Mouse (Mus musculus): ENCODE results near the gene Gm38655.
A peak's percentile ranks its signal among the peaks of the same experiment; 100 is the strongest.
"Not testable (repeated sequence)": the region's sequence is repeated elsewhere in the genome, so short reads cannot be mapped to it uniquely, and the experiment has no call there.

Gene Gm38655

GRCm38 (mm10) chr17:25169706-25170105 is 5.6 kb downstream of the Gm38655 start:
- no peak for DNase-seq (ENCODE audit: low read depth, low spot score)

- no peak for DNase-seq (ENCODE audit: low read depth, low spot score)
Measured at GRCm38 (mm10) chr17:25165970-25166671, 9.2 kb downstream of the Gm38655 start.

- DNase-seq (ENCODE audit: low read depth, low spot score): no peak
Measured at GRCm38 (mm10) chr17:25164770-25165169, 10.5 kb downstream of the Gm38655 start.

GRCm38 (mm10) chr17:25163387-25163786 is 11.9 kb downstream of the Gm38655 start:
- DNase-seq (ENCODE audit: low read depth, low spot score): no peak

GRCm38 (mm10) chr17:25162161-25162560 is 13.1 kb downstream of the Gm38655 start, which contains the start of gene Ccdc154:
Ccdc154 (plus strand) TSS chr17:25162461.
- DNase-seq (ENCODE audit: low read depth, low spot score): no peak

- DNase-seq (ENCODE audit: low read depth, low spot score): no peak
Measured at GRCm38 (mm10) chr17:25139960-25140359, 35.3 kb downstream of the Gm38655 start.

- DNase-seq (ENCODE audit: low read depth, low spot score): no peak
Measured at GRCm38 (mm10) chr17:25138803-25139202, 36.5 kb downstream of the Gm38655 start.

- DNase-seq (ENCODE audit: low read depth, low spot score): no peak
Measured at GRCm38 (mm10) chr17:25135622-25136021, 39.6 kb downstream of the Gm38655 start.

- peak; percentile 68 for DNase-seq (ENCODE audit: low read depth, low spot score)
Measured at GRCm38 (mm10) chr17:25133275-25133698, 42.0 kb downstream of the Gm38655 start, which contains the start of gene Clcn7. Clcn7 (plus strand) TSS chr17:25133391.

GRCm38 (mm10) chr17:25130060-25130459 is 45.2 kb downstream of the Gm38655 start:
- DNase-seq (ENCODE audit: low read depth, low spot score): no peak

- DNase-seq (ENCODE audit: low read depth, low spot score): no peak
Measured at GRCm38 (mm10) chr17:25127681-25128080, 47.6 kb downstream of the Gm38655 start.

- DNase-seq (ENCODE audit: low read depth, low spot score): no peak
Measured at GRCm38 (mm10) chr17:25127079-25127478, 48.2 kb downstream of the Gm38655 start.

GRCm38 (mm10) chr17:25125442-25126060 is 49.7 kb downstream of the Gm38655 start:
- DNase-seq (ENCODE audit: low read depth, low spot score): not testable (repeated sequence)

- no peak for DNase-seq (ENCODE audit: low read depth, low spot score)
Measured at GRCm38 (mm10) chr17:25123979-25124378, 51.3 kb downstream of the Gm38655 start.
